Mouse (Mus musculus) hindbrain, embryonic 12.5 days (tissue): ENCODE results near the gene Lrp1. TPM values are rescaled to one million over a fixed set of nuclear protein-coding genes. Genes with fewer than 3 reads are reported as not detected.

Experiments
- ATAC-seq: fragments of 200-750 bp; cut with Nextera tagmentation; 2 replicates; pipeline ENCODE4 v1.8.0; 2017; ENCODE audit warnings: moderate TSS enrichment; ENCODE audit not compliant: low FRiP score
- H3K27ac ChIP-seq: fragments of 300-500 bp; sonication (generic); 2 replicates; pipeline ENCODE4 v1.5.1; 2016; ENCODE audit warnings: mild to moderate bottlenecking
- H3K27me3 ChIP-seq: fragments of 300-500 bp; sonication (generic); 2 replicates; pipeline ENCODE4 v1.6.1; 2016; ENCODE audit warnings: mild to moderate bottlenecking
- H3K36me3 ChIP-seq: fragments of 300-500 bp; sonication (generic); 2 replicates; pipeline ENCODE4 v1.6.1; 2016; ENCODE audit warnings: mild to moderate bottlenecking
- H3K4me1 ChIP-seq: fragments of 300-500 bp; sonication (generic); 2 replicates; pipeline ENCODE4 v1.6.1; 2016
- H3K4me2 ChIP-seq: fragments of 300-500 bp; sonication (generic); replicated peaks from 2 replicates; pipeline ENCODE4 v1.6.1; 2016; ENCODE audit warnings: mild to moderate bottlenecking
- H3K4me3 ChIP-seq: fragments of 300-500 bp; sonication (generic); 2 replicates; pipeline ENCODE4 v1.5.1; 2016; ENCODE audit warnings: mild to moderate bottlenecking
- H3K9ac ChIP-seq: fragments of 300-500 bp; sonication (generic); 2 replicates; pipeline ENCODE4 v1.6.1; 2016; ENCODE audit warnings: mild to moderate bottlenecking, moderate library complexity
- H3K9me3 ChIP-seq: fragments of 300-500 bp; sonication (generic); replicated peaks from 2 replicates; pipeline ENCODE4 v1.6.1; 2016; ENCODE audit warnings: mild to moderate bottlenecking
- WGBS: fragments of 180-500 bp; shearing (Covaris S2); methylation state at CpG from one replicate; pipeline ENCODE4 v1.1.7; 2016; 5-methylcytosine and 5-hydroxymethylcytosine counted together
- polyA plus RNA-seq: library from polyadenylated mRNA; unstranded; fragments of >200 nt; fragmentation: Nextera tagmentation; extraction: Ambion mirVana; gene quantifications from 2 replicates; pipeline ENCODE4 v1.2.1, GENCODE M21; 2016

The Lrp1 gene
- polyA plus RNA-seq, 1 experiment from 2014 or later, result 111 TPM

GRCm38 (mm10) chr10:127491128-127491512 lies 129.8 kb downstream of the Lrp1 start:
- Histone ChIP-seq H3K9me3 (no peaks in the 10 kb centered on the region), H3K4me2 (no peak overlapping the region), H3K27ac (peak overlapping the region; percentile 76), H3K36me3 (peaks cover 60% of the 10 kb centered on the region), H3K9ac (no peak overlapping the region), H3K4me3 (no peak overlapping the region), H3K27me3 (no peaks in the 10 kb centered on the region), H3K4me1 (peaks cover 16% of the 10 kb centered on the region)
- ATAC-seq, result 0 out of 2 replicates have a peak, but pooled peaks have one; percentile 52
- 50% methylated on average over 8 of the region's 8 CpGs for WGBS

- ATAC-seq, result 0 out of 2 replicates have a peak, but pooled peaks have one; percentile 32
- 73% methylated on average over 18 of the region's 18 CpGs for WGBS
These were observed 130.5 kb downstream of the Lrp1 start for GRCm38 (mm10) chr10:127490160-127491127.

DNA sequence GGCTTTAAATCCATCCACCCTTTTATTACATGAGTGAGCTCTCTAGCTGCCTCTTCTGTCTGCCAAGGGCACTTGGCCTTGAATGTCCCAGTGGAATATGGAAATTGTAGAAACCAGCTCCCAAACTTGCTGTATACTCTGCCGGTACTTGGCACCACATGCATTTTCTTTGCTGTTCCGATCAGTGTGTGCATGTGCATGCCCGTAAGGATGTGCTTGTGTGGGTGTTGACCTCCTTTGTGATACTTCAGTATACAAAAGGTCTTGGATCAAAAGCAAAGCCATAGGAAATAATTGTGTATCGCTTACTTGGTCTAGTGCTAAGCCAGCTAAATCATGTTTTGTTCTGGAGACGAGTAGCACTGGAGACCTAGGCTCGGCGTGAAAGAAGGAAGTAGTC lies 132.1 kb downstream of the Lrp1 start:
- Histone ChIP-seq H3K4me1 (peaks cover 16% of the 10 kb centered on the region), H3K27ac (0 out of 2 replicates have a peak overlapping the region, but pooled peaks have one; percentile 46)
- ATAC-seq, result no peak

More at GRCm38 (mm10) chr10:127490160-127491127, 130.5 kb downstream of the Lrp1 start:
- no peak overlapping the region for H3K4me2 ChIP-seq
- peak overlapping the region; percentile 76 for H3K27ac ChIP-seq
- H3K9ac ChIP-seq, result no peak overlapping the region
- peaks cover 58% of the 10 kb centered on the region for H3K36me3 ChIP-seq
- H3K27me3 ChIP-seq, result no peaks in the 10 kb centered on the region
- no peaks in the 10 kb centered on the region for H3K9me3 ChIP-seq
- H3K4me3 ChIP-seq, result no peak overlapping the region
- peaks cover 16% of the 10 kb centered on the region for H3K4me1 ChIP-seq

More for the DNA sequence above, 132.1 kb downstream of the Lrp1 start:
- Histone ChIP-seq H3K9me3 (no peaks in the 10 kb centered on the region), H3K9ac (no peak overlapping the region), H3K4me2 (no peak overlapping the region), H3K4me3 (no peak overlapping the region), H3K36me3 (peaks cover 59% of the 10 kb centered on the region), H3K27me3 (no peaks in the 10 kb centered on the region)
- 91% methylated on average over 7 of the region's 7 CpGs for WGBS

Other genes starting within 250 kb of the Lrp1 start
- 39.1 and 41.4 TPM in 2 replicates for gene R3hdm2, start 240.8 kb downstream of the Lrp1 start, polyA plus RNA-seq
- gene Stac3, start 119.5 kb downstream of the Lrp1 start, polyA plus RNA-seq, result 2.2 and 4.8 TPM in 2 replicates
- 7.7 and 8.4 TPM in 2 replicates for gene Ndufa4l2, start 106.2 kb downstream of the Lrp1 start, polyA plus RNA-seq
- gene Shmt2, start 98.7 kb downstream of the Lrp1 start, polyA plus RNA-seq, result 67.1 and 67.5 TPM in 2 replicates
- gene Nxph4, start 86.6 kb downstream of the Lrp1 start, polyA plus RNA-seq, result 101 and 109 TPM in 2 replicates
- gene Stat6, start 21.8 kb upstream of the Lrp1 start, polyA plus RNA-seq, result 8.8 and 11.3 TPM in 2 replicates
- gene Nemp1, start 45.8 kb upstream of the Lrp1 start, polyA plus RNA-seq, result 7.8 and 8.9 TPM in 2 replicates
- 6.8 and 8.9 TPM in 2 replicates for gene Nab2, start 47.4 kb upstream of the Lrp1 start, polyA plus RNA-seq
- gene Myo1a, start 84.0 kb upstream of the Lrp1 start, polyA plus RNA-seq, result 0.33 and 0.67 TPM in 2 replicates
- not detected in 2 replicates for gene Tac2, start 103.3 kb upstream of the Lrp1 start, polyA plus RNA-seq
- 5.2 and 5.3 TPM in 2 replicates for gene Zbtb39, start 118.4 kb upstream of the Lrp1 start, polyA plus RNA-seq
- gene Gpr182, start 130.6 kb upstream of the Lrp1 start, polyA plus RNA-seq, result 0.61 and 0.70 TPM in 2 replicates
- 0.05 TPM in 1 of 2 replicates, not detected in the other for gene Rdh1, start 138.6 kb upstream of the Lrp1 start, polyA plus RNA-seq
- not detected in 2 replicates for gene Rdh16f1, start 138.6 kb upstream of the Lrp1 start, polyA plus RNA-seq
- 0.08 TPM in 1 of 2 replicates, not detected in the other for gene Rdh9, start 155.2 kb upstream of the Lrp1 start, polyA plus RNA-seq
- gene Rdh16, start 180.0 kb upstream of the Lrp1 start, polyA plus RNA-seq, result not detected in 2 replicates
- not detected in 2 replicates for gene Rdh19, start 228.8 kb upstream of the Lrp1 start, polyA plus RNA-seq
- not detected in 2 replicates for gene Rdh16f2, start 245.3 kb upstream of the Lrp1 start, polyA plus RNA-seq